Mouse (Mus musculus): Measurements from ENCODE around the gene Maea.

- no peak for TF ChIP-seq CHD2 (IDR thresholded peaks at IDR 0.05; ENCODE audit: low read depth, low read length)
- no peak for TF ChIP-seq MAFK (IDR thresholded peaks at IDR 0.05; ENCODE audit: insufficient read depth, low read depth, low read length)
- no peak for TF ChIP-seq ZNF384 (IDR thresholded peaks at IDR 0.05; ENCODE audit: low read depth, low read length)
- TF ChIP-seq ZC3H11A (IDR thresholded peaks at IDR 0.05; ENCODE audit: borderline replicate concordance, low read depth, low read length), result no peak
Observed at GRCm38 (mm10) chr5:33357494-33357893, 22.2 kb downstream of the Maea start.

All from ES-E14 (cell line).